28 mouse cellular contexts compared by ENCODE assay signal in the genomic region with DNA sequence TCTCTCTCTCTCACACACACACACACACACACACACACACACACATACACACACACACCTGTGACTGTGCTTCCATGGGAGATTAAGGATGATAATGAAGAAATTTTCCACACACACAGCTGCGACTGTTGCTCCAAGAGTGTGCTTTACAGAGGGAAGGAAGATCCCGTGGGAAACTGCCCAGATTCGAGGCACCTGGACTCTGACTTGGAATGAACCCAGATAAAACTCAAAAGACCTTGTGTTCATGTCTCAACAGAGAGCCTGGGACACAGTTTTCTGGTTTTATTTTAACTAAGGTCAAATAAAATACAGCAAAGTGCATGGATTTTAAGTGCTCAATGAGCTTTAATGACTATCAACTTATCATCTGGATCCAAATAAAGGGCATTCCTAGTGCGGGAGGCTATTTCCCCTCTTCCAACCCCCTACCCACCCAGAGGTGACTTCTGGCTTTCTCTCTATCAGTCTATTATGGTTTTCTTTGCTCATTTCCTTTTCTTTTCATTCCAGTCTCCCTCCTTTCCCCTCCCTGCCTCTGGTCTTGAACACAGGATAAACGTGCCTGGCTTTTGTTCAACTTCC. TPM values are rescaled to one million over a fixed set of nuclear protein-coding genes. Genes with fewer than 3 reads are reported as not detected.
DNase-seq lines count a peak whose midpoint lies in the region; ATAC-seq and TF ChIP-seq lines count a peak whose summit lies in the region.
"Had no signal": no experiment of that assay in that cellular context is flagged by ENCODE, and none has a peak within 500 bp of the region (broad histone marks: within the 10 kb centered on the region; RNA-seq: fewer than 3 reads in every experiment).

No protein-coding gene starts in this region.

- TF ChIP-seq POLR2A in kidney, adult 2 months (IDR thresholded peaks at IDR 0.05; ENCODE audit: low read depth, low read length), result no peak
- TF ChIP-seq POLR2A in lung, adult 2 months (IDR thresholded peaks at IDR 0.05; ENCODE audit: borderline replicate concordance, extremely low read depth, low read depth, low read length), result no peak

- H3K4me2 ChIP-seq in intestine, embryonic 16.5 days (ENCODE audit: low read depth, low read length), result peak overlapping the region; percentile 23; the same call in 1 of the 2 replicates
- H3K4me2 ChIP-seq: embryonic facial prominence, embryonic 15.5 days; liver, embryonic 15.5 days; midbrain, embryonic 13.5 days had no signal

- no peak overlapping the region for H3K9ac ChIP-seq in intestine, embryonic 16.5 days (ENCODE audit: low read depth, low read length)
- H3K9ac ChIP-seq: embryonic facial prominence, embryonic 15.5 days; heart, embryonic 12.5 days; liver, embryonic 15.5 days; midbrain, embryonic 13.5 days had no signal

- no peak overlapping the region for H3K4me3 ChIP-seq in kidney, adult 2 months (ENCODE audit: insufficient read depth, low read depth, low read length)
- H3K4me3 ChIP-seq in lung, adult 2 months (replicated peaks; ENCODE audit: extremely low read depth, low read depth, low read length), result no peak overlapping the region
- no peak overlapping the region for H3K4me3 ChIP-seq in intestine, embryonic 16.5 days (ENCODE audit: low read length)
- H3K4me3 ChIP-seq: embryonic facial prominence, embryonic 15.5 days; heart, embryonic 12.5 days; hindbrain, embryonic 10.5 days; layer of hippocampus, adult 2 months; liver, embryonic 15.5 days; midbrain, embryonic 13.5 days had no signal

- no peak for TF ChIP-seq CTCF in kidney, adult 2 months (conservative IDR thresholded peaks at IDR 0.05; ENCODE audit: insufficient read depth, insufficient read length, low read depth, low read length)
- TF ChIP-seq CTCF in lung, adult 2 months (IDR thresholded peaks at IDR 0.05; ENCODE audit: insufficient read depth, low read length), result no peak

- H3K36me3 ChIP-seq in kidney, adult 2 months (ENCODE audit: control insufficient read depth, insufficient read depth, low read length), result no peaks in the 10 kb centered on the region
- no peaks in the 10 kb centered on the region for H3K36me3 ChIP-seq in intestine, embryonic 16.5 days (ENCODE audit: control insufficient read depth, insufficient read depth, low read length)
- H3K36me3 ChIP-seq: embryonic facial prominence, embryonic 15.5 days; heart, embryonic 12.5 days; hindbrain, embryonic 10.5 days; liver, embryonic 15.5 days; midbrain, embryonic 13.5 days had no signal

- peak; percentile 79 for ATAC-seq in intestine, embryonic 16.5 days
- ATAC-seq: forebrain, embryonic 14.5 days; hindbrain, postnatal 0 days; midbrain, embryonic 13.5 days had no signal

- no peak overlapping the region for H3K27ac ChIP-seq in kidney, adult 2 months (ENCODE audit: insufficient read depth, low read depth, low read length)
- peak overlapping the region; percentile 61 for H3K27ac ChIP-seq in intestine, embryonic 16.5 days (ENCODE audit: low read length)
- H3K27ac ChIP-seq: hindbrain, embryonic 10.5 days; hindbrain, postnatal 0 days; kidney, postnatal 0 days; layer of hippocampus, adult 2 months; liver, embryonic 15.5 days; midbrain, embryonic 13.5 days had no signal

- peak; percentile 54 for DNase-seq in kidney, adult 2 months
- DNase-seq in kidney, adult 11 months, result no peak
- peak; percentile 0 for DNase-seq in lung, adult 2 months
- DNase-seq in lung, postnatal 25 days (ENCODE audit: low spot score), result no peak
- DNase-seq in induced T-regulatory cell, adult 2 months (ENCODE audit: low read depth), result peak; percentile 38
- no peak for DNase-seq in cerebellum, postnatal 10 days
- DNase-seq in spleen, adult 18-20 months, result no peak
- DNase-seq: adrenal gland, adult 8-10 months; cerebellum, adult 2 months; cerebellum, postnatal 36 days; embryo, embryonic 11 days; heart, postnatal 10 days; lung, postnatal 10 days had no signal

- 22% methylated on average over 5 of the region's 5 CpGs for WGBS in kidney, adult 2 months
- 48% methylated on average over 5 of the region's 5 CpGs for WGBS in lung, adult 2 months
- WGBS in intestine, embryonic 16.5 days, result 28% methylated on average over 5 of the region's 5 CpGs

- H3K9me3 ChIP-seq in intestine, embryonic 16.5 days (ENCODE audit: control insufficient read depth, low read length), result no peaks in the 10 kb centered on the region
- H3K9me3 ChIP-seq: embryonic facial prominence, embryonic 15.5 days; heart, embryonic 12.5 days; hindbrain, embryonic 10.5 days; liver, embryonic 15.5 days; midbrain, embryonic 13.5 days had no signal

- no peaks in the 10 kb centered on the region for H3K4me1 ChIP-seq in kidney, adult 2 months (ENCODE audit: control insufficient read depth, insufficient read depth, low read length)
- no peaks in the 10 kb centered on the region for H3K4me1 ChIP-seq in lung, adult 2 months (ENCODE audit: control insufficient read depth, insufficient read depth, low read length)
- H3K4me1 ChIP-seq in intestine, embryonic 16.5 days (ENCODE audit: control insufficient read depth, insufficient read depth, low read length), result peaks cover 17% of the 10 kb centered on the region
- H3K4me1 ChIP-seq: embryonic facial prominence, embryonic 15.5 days; liver, embryonic 15.5 days; midbrain, embryonic 13.5 days had no signal

- H3K27me3 ChIP-seq in kidney, adult 2 months (replicated peaks; ENCODE audit: control insufficient read depth, insufficient read depth, low read length), result no peaks in the 10 kb centered on the region; the same call in 1 of the 2 replicates
- H3K27me3 ChIP-seq in intestine, embryonic 16.5 days (replicated peaks; ENCODE audit: control insufficient read depth, insufficient read depth, low read length), result no peaks in the 10 kb centered on the region
- H3K27me3 ChIP-seq: embryonic facial prominence, embryonic 15.5 days; heart, embryonic 12.5 days; midbrain, embryonic 13.5 days had no signal

RNA-seq across cellular contexts. Expression of gene Nr2e3, which starts 17.9 kb away (rescaled TPM):
- 1.2 TPM in 2 replicates for polyA plus RNA-seq in kidney, adult 2 months (2012; rRNA removed)
- not detected in 2 replicates for polyA plus RNA-seq in lung, adult 2 months (2012; rRNA removed)
- 16.9 and 21.2 TPM in 2 replicates for polyA plus RNA-seq in intestine, embryonic 16.5 days (2015; fragmentation: Nextera tagmentation; extraction: Ambion mirVana)
- polyA plus RNA-seq: activated CD4-positive, CD25-positive, alpha-beta regulatory T cell, adult 4 months; cerebellum, adult 2 months; forebrain, embryonic 14.5 days; frontal cortex, adult 2 months; gonadal fat pad, adult 2 months; hindbrain, embryonic 10.5 days; hindbrain, postnatal 0 days; kidney, postnatal 0 days; liver, embryonic 15.5 days; midbrain, embryonic 13.5 days; neural tube, embryonic 14.5 days; stomach, embryonic 14.5 days had no signal

Comparison
In these comparisons a context has a peak if more than half of its experiments do, and no peak if none do; other contexts are left out.
1. DNase-seq: peak in kidney, adult 2 months (single experiment), lung, adult 2 months (single experiment) and induced T-regulatory cell, adult 2 months (single experiment); none in kidney, adult 11 months (single experiment), lung, postnatal 25 days (single experiment), cerebellum, postnatal 10 days (0 of 2) and spleen, adult 18-20 months (0 of 2).